Mouse (Mus musculus) cerebellum, postnatal 36 days (tissue): ENCODE measurements at regions not wholly inside any gene's neighbourhood (a gene's known extent, or its start where the extent isn't known, plus 50 kb on each side); places are given as distances from the start of the nearest gene placed in this dataset.

Experiments
- DNase-seq, 2 experiments: peaks; one replicate each; pipeline ENCODE4 v3.0.0; 2021 to 2022; ENCODE audit warnings: mixed read lengths in 2 of 2

GRCm38 (mm10) chr2:45287530-45288009 is 170.4 kb upstream of the Zeb2 start:
- DNase-seq, result no peak

DNA sequence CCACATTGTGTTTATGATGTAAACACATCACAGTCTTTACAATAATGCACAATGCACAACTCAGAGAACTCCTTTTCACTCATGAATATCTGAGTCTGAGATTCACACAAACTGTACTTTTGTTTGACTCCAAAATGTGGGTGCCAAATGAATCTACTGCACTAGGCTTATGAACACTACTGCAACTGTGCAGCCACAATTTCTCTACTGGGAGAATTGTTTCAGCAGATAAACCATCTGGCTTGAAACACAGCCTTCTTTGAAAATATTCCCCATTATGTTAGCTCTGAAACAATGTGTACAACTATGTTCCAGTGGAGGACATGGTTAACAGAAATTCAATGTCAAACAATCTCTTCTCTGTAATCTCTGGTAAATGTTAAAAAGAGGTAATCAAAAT is 166.6 kb upstream of the Zeb2 start:
- DNase-seq, result no peak

GRCm38 (mm10) chr2:45279490-45279889 is 162.3 kb upstream of the Zeb2 start:
- no peak for DNase-seq

DNA sequence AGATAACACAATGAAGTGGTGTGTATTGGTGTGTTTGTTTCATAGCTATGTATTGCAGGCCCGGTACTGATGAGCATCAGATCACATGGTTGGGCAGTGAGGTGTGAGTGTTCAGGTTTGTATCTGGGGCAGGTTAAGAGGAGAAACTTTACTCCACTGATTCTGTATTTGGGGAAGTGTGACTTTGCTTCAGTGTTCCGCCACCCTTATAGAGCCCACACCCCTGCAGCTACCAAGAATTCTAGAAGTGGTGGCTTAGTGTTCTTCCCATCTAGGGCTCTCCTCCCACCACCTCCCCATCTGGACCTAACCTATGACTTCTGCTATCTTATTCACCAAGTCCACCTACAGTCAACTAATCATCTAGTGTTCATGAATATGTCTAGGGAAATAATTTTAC is 160.4 kb upstream of the Zeb2 start:
- no peak for DNase-seq

DNA sequence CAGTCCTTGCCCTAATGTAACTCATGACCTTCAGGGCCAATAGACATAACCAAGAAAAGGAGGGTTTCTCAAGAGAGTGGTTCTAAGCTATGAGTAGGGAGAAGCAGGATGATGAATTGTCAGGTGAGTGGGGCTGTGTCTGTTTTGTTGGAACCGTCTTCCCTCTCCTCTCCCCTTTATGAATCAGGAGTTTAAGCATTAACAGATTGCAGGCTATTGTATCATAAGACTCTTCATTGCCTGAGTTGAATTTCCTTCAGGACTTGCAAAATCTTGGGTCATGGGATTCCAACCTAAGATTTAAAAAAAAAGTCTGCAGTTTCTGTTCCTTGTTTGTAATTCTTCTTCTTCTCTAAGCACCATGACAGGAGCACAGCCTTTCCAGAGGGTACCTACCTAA is 159.5 kb upstream of the Zeb2 start:
- no peak for DNase-seq

GRCm38 (mm10) chr2:45270035-45270434 is 152.8 kb upstream of the Zeb2 start:
- DNase-seq, result no peak

DNA sequence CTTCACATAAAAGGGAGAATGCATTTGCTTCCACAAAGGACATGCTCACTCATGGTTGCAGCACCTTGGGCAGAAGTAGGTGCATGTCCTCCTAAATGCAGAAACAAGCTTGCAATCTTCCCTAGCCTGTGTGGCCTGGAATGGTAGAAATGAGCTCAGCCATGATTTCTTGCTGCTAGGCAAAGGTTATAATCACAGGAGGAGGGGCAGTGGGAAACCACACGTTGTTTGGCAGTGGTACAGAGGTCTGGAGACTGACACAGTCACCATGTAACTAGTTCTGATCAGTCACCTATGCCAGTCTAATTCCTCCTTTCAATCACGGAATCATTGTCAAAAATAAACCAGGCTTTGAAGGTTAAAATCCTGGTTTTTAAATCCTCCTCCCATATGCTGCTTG is 148.6 kb upstream of the Zeb2 start:
- DNase-seq, result no peak

DNA sequence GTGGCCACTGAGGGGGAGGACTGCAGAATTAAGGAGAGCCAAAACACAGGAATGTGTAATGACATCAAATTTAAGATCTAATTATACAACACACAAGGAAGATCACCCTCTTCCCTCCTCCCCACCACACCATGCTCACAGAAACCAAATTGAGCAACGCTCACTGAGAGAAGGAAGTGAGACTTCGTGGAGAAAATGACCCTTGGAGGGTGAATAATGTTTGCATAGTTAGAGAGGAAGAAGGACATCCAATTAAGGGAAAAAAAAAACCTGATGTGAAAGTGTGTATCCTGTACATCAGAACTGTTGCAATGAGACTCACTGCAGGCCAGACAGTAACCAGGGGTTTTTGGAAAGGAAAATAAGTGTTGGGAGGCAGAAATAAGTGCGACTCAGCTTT is 144.8 kb upstream of the Zeb2 start:
- no peak for DNase-seq

- DNase-seq, result no peak
Observed at GRCm38 (mm10) chr2:45258897-45259296, 141.7 kb upstream of the Zeb2 start.

DNA sequence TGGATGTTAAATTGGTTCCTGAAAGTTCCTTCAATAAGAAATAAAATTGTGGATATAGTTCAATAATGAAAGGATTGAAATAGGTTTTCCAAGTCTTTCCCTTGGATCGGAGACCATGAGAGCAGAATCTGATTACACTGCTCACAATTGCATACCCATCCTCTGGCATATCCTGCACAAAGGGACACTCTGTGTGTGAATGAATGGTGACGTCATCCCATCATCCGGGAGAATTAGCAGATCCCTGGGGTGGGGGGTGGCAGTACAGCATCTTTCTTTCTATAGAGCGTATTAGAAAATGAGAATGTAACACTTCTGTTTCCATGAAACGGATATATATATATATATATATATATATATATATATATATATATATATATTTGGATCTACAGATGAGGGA is 139.2 kb upstream of the Zeb2 start:
- no peak for DNase-seq

DNA sequence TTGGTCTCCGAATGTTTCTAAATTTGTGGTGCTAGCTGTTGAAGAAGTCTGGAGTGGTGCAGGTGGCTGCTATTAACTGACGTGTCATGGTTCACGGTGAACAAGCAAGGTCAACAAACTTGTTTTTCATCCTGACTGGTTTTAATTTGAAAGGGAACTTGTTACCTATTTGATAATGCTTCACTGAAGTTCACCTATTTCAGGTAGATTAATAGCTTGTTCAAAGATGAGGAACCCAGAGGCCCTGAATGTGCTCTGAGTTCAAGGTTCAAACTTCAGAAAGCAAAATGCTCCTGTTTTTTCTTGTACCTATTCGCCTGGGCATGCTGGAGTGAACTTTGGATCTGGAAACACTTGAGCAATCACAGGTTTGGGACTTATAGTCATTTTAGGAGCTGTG is 136.7 kb upstream of the Zeb2 start:
- no peak for DNase-seq

DNA sequence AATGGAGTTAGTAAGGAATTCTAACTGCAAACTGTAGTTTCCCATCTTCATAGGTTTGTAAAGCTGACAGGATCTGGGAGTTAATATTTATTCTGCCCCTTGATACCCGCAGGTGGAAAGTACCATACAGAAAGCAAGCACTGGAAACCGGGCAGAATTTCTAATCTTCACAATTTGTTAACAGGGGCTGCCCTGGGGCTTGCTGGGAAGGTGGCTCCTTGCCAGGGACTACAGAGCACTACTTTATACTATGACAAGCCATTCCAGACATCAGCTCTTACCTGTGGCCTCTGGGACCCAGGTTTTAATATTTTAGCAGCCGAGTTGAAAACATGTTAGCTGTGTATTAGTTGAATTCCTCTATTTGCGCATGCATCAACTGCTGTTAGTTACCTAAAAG is 135.1 kb upstream of the Zeb2 start:
- no peak for DNase-seq

DNA sequence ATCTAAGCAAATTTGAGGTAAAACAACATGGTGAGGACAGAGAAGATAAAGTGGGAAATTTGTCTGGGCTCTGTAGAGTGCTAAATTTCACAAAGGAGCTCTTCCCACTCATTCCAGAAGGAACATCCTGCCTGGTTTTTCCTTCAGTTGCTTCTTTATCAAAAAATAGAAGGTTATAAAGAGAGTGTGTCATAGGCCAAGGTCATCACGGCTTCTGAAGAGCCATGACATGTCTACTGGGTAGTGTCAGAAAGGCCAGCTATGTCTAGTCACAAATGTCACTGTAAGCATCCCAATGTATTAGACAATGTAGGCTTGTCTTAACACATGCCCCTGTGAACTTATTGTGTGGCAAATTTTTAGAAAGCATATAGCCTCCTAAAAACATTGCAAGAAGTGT is 132.5 kb upstream of the Zeb2 start:
- no peak for DNase-seq

DNA sequence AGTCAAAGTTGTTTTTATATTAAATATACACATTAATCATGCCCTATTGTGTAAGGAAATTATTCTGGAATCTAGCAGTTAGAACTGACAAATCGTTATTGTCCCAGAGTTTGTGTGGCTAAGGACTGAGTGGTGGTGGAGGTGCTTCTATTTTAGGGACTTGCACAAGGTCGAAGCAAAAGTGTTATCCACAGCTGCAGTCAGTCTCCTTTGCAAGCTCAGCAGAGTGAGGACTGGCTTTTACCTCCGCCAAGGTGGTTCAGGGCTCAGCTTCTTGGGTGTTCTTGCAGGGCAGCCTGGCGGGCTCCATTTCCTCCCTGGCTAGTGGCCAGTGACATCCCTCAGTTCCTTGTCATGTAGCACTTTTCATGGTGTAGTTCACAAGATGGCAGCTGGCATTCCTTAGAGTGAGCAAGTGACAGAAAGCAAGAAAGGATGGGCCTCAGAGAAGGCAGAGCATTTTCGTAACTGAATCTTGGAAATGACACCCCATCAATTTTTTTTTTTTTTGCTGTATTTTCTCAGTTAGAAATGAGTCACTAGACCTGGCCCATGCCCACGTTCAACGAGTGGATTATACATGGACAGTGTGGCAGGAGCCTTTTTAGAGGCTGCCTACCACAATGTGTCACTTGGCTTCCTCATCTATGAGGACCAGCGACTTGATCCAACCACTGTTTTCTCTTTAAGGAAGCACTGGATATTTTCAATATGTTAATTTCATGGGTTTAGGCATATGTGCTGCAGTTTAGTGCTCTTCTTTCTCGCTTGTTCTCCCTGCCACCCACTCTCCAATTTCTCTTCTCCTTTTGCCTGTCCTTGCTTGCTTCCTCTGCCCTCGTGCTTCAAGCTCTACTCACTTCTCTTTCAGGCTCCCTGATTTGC is 129.1 kb upstream of the Zeb2 start:
- no peak for DNase-seq

DNA sequence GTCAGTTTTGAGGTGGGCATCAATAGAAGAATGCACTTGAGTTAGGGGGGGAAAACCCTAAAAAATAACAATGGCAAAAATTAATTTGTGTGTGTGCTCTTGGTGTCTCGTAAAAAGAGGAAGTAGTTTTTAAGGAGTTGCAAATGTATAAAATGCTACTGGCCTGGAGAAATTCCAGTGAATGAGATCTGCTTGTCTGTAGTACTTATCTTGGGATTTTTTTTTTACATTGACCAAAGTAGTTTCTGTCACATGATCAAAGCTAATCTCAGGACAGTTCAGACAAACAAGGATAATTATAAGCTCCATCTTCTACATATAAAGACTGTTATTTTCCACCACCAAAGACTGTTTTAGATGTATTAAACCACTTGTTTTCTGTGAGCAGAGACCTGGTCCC is 128.3 kb upstream of the Zeb2 start:
- DNase-seq, result no peak

- no peak for DNase-seq
Observed at GRCm38 (mm10) chr2:45244491-45244890, 127.3 kb upstream of the Zeb2 start.

DNA sequence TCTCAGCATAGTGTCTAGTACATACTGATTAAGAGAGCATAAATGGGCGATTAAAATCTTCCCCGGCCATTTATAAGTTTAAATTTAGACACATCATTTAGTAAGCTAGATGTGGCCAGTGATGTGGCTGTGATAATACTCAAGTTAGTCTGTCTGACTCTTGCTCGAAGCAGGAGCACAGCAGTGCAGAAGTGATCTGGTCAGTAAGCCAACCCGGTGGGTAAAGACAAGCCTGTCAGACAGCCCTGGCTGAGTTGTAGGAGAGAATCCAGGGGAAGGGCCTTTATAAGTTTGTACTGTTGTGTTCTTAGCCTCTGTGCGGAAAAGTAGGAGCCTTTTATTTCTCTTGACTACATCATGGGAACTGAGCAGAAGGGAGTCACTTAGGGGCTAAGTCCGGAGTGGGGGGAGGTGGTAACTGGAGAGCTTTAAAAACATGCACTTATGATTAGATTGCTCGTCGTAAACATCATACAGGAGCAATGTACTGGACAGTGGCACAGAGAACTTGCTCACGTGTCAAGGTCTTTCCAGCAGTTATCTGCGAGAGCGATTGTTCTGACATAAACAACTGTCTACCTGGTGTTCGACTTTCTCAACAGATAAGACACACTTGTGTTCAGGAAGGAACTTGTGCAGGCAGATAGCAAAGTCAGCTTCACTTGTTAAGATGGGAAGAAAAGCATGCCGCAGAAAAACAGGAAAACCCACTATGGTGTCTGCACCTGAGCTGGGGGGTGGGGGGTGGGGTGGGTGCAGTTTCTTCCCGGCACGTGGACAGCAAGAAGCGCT is 122.5 kb upstream of the Zeb2 start:
- no peak for DNase-seq

- DNase-seq, result no peak
Observed at GRCm38 (mm10) chr2:45239001-45239400, 121.8 kb upstream of the Zeb2 start.

GRCm38 (mm10) chr2:45236168-45236700 is 119.0 kb upstream of the Zeb2 start:
- no peak for DNase-seq

- no peak for DNase-seq
Observed at GRCm38 (mm10) chr2:45234148-45234547, 117.0 kb upstream of the Zeb2 start.

DNA sequence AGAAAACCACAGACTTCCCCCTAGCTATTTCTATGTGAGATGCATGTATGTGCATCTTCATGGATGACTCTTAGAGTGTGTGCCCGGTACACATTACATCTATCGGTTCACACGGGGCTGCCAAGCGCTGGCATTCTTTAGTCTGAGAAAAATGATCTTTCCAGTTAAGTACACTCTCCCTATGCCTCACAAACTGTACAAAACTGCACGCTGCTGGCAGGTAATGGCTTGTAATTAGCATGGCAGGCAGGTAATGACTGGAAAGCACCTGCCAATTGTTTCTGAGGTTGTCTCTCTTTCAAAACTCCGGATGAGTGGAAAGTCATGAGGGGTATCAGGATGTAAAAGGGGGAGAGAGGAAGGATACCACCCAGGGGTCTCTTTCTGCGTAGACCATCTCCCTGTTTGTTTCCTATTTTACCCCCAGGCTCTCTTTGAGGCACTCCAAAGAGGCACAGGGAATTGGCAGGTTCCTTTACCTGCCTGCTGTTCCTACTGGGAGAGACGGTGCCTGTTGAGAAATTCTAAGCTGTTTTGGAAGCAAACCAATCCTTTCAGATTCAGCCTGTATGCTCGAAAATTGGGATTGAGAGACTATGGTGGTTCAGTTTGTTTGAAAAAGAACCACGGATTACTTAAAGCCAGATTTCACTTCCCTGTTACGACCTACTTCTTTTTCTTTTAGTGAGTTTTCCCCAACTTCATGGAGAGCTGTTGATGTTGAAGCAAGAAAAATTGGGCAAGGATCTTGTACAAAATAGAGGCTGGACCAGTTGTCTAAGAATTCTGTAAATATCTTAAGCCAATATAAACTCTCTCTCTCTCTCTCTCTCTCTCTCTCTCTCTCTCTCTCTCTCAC is 113.4 kb upstream of the Zeb2 start:
- no peak for DNase-seq

DNA sequence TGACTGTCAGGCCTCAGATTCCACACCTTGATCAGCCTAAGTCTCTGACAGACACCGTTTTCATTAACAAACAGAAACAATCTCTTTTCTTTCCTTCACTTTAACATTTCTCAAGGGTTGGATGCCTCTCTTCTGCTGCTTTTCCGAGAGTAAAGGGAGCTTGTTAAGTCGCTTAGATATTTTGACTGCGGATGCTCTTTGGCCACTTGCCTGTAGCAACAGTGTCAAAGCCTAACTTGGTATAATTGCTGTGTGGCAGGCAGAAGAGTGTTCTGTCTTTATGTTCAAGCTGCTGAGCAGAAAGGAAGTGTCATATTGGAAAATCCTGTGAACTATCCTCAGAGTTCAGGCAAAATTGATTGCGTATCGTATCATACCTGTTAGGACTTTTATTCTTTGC is 112.3 kb upstream of the Zeb2 start:
- no peak for DNase-seq
